Mouse (Mus musculus) myocyte (in vitro differentiated cells): ENCODE measurements at regions not wholly inside any gene's neighbourhood (a gene's known extent, or its start where the extent isn't known, plus 50 kb on each side); places are given as distances from the start of the nearest gene placed in this dataset.

ENCODE experiments used
- CEBPB ChIP-seq: IDR thresholded peaks from 2 replicates; pipeline ENCODE4 v1.6.1; 2011; ENCODE audit warnings: mild to moderate bottlenecking, moderate library complexity; ENCODE audit not compliant: poor library complexity, insufficient read depth, severe bottlenecking
- MAX ChIP-seq: IDR thresholded peaks from one replicate; pipeline ENCODE4 v1.6.1; 2011; ENCODE audit warnings: low read depth, mild to moderate bottlenecking, control low read depth
- MYOD1 ChIP-seq, 3 experiments: IDR thresholded peaks; one replicate each; pipeline ENCODE4 v1.6.1; 2011; ENCODE audit warnings: control low read depth in 2 of 3, low read depth in 2 of 3, mild to moderate bottlenecking in 2 of 3, moderate library complexity in 1 of 3; ENCODE audit not compliant: insufficient read length in 2 of 3, control insufficient read depth in 1 of 3
- MYOG ChIP-seq, 3 experiments: IDR thresholded peaks; one replicate each; pipeline ENCODE4 v1.6.1; 2011; ENCODE audit warnings: control low read depth in 2 of 3, low read depth in 2 of 3, mild to moderate bottlenecking in 2 of 3; ENCODE audit not compliant: insufficient read length in 2 of 3, control insufficient read depth in 1 of 3, insufficient read depth in 1 of 3
- POLR2A ChIP-seq: IDR thresholded peaks from one replicate; pipeline ENCODE4 v1.6.1; 2011; ENCODE audit warnings: low read depth, mild to moderate bottlenecking, control low read depth, moderate library complexity; ENCODE audit not compliant: insufficient read length
- POLR2AphosphoS2 ChIP-seq: IDR thresholded peaks from one replicate; pipeline ENCODE4 v1.6.1; 2011; ENCODE audit warnings: low read depth, control low read depth; ENCODE audit not compliant: insufficient read length
- REST ChIP-seq: IDR thresholded peaks from one replicate; pipeline ENCODE4 v1.6.1; 2011; ENCODE audit warnings: mild to moderate bottlenecking, control low read depth, moderate library complexity; ENCODE audit not compliant: insufficient read depth, insufficient read length
- SRF ChIP-seq: IDR thresholded peaks from one replicate; pipeline ENCODE4 v1.6.1; 2011; ENCODE audit warnings: low read depth; ENCODE audit not compliant: control insufficient read depth, insufficient read length
- TCF12 ChIP-seq: IDR thresholded peaks from one replicate; pipeline ENCODE4 v1.6.1; 2011; ENCODE audit warnings: mild to moderate bottlenecking, control low read depth; ENCODE audit not compliant: poor library complexity, insufficient read depth, severe bottlenecking

GRCm38 (mm10) chr3:68761242-68761625 lies 70.8 kb downstream of the Il12a start:
- TF ChIP-seq REST (no peak), POLR2A (no peak), MAX (no peak), TCF12 (no peak), POLR2AphosphoS2 (no peak), CEBPB (no peak), MYOG (IDR thresholded peaks at IDR 0.05; ENCODE audit: control insufficient read depth in 1 of 3, insufficient read depth in 1 of 3, insufficient read length in 2 of 3, low read depth in 2 of 3) (no peak), SRF (no peak), MYOD1 (IDR thresholded peaks at IDR 0.05; ENCODE audit: control insufficient read depth in 1 of 3, insufficient read length in 2 of 3, low read depth in 2 of 3) (no peak)
